Mouse (Mus musculus) embryo, embryonic 11.5 days (tissue): ENCODE measurements at regions not wholly inside any gene's neighbourhood (a gene's known extent, or its start where the extent isn't known, plus 50 kb on each side); places are given as distances from the start of the nearest gene placed in this dataset.
A peak's percentile ranks its signal among the peaks of the same experiment; 100 is the strongest.

Experiments used
- DNase-seq: peaks from one replicate; pipeline ENCODE4 v3.0.0-alpha.2; 2012; ENCODE audit warnings: low read depth, low spot score

GRCm38 (mm10) chr13:58495390-58496073, 92.4 kb upstream of the Hnrnpk start:
- DNase-seq = no peak

DNA sequence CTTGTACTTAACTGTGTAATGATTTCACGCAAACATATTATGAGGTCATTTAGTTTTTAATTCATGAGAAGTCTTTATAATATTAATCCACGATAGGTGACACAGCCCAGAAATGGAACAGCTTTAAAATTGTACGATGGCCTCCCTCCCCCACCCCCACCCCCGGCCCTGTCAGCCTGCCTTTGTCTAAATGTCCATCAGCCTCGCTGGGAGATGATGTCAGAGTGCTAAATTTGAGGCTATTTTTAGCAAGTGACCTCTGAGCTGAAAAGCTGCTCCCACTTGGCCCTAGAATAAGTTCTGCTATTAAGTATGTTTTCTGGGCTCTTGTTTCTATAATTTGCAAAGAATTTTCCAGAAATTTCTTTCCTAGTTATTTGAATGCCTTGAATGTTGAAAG, 91.6 kb upstream of the Hnrnpk start:
- no peak for DNase-seq

DNA sequence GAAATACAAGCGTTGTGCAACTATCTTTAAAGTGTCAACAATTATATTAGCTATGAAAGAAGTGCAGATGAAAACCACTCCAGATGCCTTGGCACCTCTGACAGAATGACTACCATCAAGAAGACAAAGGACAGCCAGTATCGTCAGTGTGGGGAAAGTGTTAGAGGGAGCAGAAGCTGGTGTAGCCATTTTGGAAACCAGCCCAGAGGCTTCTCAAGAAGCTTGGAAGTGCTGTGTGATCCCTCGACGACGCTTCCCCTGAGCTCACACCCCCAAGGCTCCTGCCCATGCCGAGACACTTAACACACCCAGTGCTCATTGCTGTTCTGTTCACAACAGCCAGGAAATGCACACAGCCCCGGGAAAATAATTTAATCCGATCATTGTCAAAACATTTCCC, 87.7 kb upstream of the Hnrnpk start:
- DNase-seq = no peak

DNA sequence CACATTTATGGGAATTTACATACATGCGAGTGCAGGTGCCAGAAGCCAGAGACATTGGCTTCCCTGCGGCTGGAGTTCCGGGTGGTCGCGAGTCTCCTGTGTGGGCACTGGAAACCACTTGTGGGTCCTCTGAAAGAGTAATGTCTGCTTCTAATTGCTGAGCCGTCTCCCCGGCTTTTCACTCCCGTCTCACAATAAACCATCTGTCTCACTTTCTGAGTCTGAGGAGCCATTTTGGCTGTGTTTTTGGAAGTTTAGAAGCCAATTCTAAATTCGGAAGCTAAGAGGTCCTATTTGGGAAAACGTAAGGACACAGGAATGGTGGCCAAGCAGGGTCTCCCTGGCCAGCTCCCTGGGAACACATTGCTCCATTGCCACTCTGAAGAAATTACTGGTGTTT, 81.9 kb upstream of the Hnrnpk start:
- no peak for DNase-seq

GRCm38 (mm10) chr13:58482701-58483100, 79.6 kb upstream of the Hnrnpk start:
- no peak for DNase-seq

DNA sequence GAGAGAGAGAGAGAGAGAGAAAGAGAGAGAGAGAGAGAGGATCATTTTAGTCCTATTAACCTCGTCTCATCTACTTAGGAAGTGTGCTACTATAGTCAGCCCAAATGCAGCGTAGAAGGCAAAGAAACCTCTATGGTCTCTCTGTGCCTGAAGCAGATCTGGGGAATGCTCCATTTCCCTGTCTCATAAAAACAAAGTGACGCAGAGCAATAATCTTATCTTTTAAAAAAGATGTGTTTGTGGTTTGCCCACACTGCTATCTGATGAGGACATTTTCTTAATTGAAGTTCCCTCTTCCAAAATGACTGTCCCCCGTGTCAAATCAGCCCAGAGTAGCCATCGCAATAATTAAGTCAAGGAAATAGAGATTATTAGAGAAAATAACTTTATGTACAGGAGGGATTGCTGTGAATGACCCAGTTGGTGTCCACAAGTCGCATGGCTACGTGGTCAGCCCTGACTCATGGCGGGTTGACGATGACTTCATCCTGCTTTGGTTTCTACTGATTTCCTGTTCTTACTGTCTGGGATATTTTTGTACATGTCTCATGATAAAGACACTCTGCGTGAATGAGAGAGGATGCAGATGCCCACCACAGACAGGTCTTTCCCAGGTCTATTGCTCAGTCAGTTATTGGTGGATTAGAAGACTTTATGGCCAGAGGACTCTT, 77.9 kb upstream of the Hnrnpk start:
- no peak for DNase-seq

DNA sequence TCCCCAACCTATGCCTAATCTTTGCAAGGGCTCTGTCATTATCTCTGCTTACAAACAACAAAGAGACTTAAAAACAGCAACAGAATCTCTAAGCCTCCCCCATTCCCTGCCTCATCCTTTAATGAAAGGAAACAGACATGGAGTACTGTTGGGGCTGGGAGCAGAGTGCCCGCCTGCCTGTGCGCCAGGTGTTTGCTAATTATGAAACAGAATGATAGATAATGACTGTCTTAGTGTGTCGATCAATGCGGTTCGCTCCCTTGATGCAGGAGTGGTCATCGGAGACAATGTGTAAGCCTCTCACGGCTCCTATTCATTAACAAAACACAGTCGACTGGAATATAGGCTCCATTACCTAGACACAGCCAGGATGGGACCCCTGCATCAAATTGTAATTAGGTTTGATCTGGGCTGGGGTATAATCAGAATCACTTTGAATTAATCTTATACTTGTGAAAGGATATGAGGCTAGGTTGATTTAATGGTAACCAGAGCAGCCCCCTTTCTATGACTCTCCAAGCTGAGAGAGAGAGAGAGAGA, 77.3 kb upstream of the Hnrnpk start:
- no peak for DNase-seq

GRCm38 (mm10) chr13:58478438-58478837, 75.3 kb upstream of the Hnrnpk start:
- no peak for DNase-seq

DNA sequence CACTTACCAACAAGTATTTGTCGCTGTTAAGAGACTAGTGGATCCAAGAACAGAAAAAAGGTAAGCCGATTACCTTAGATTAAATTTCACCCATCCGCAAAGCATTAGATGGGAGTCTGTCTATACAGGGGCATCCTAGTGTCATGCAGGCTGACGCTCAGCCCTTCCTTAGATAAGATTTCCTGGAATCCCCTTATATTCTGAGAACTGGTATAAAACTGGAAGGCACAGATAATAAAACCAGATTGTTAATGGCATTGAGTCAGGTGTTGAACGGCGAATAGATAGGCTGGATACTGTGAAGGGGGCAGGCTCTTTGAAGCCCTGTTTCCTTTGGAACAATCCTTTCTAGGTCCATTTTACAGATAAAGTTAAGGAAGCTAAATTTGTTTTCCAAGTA, 74.1 kb upstream of the Hnrnpk start:
- DNase-seq = no peak

- DNase-seq = no peak
Observed at GRCm38 (mm10) chr13:58476033-58476830, 73.1 kb upstream of the Hnrnpk start.

- no peak for DNase-seq
Observed at GRCm38 (mm10) chr13:58475495-58475894, 72.4 kb upstream of the Hnrnpk start.

DNA sequence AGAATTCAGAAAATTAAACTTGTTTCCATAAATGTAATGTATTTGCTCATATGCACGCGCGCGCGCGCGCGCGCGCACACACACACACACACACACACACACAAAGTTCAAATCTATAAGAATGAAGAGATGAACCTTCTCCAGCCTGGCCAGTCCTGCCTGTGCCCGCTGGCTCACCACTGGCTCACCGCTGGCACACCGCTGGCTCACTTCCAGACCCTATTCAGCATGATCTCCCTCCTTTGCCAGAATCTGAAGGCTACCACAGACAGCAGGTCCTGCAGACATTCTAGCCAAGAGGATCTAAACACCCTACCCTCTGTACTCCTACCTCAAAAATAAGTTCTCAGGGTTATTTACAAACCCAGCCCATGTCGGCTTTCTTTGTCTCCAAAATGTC, 69.3 kb upstream of the Hnrnpk start:
- no peak for DNase-seq

DNA sequence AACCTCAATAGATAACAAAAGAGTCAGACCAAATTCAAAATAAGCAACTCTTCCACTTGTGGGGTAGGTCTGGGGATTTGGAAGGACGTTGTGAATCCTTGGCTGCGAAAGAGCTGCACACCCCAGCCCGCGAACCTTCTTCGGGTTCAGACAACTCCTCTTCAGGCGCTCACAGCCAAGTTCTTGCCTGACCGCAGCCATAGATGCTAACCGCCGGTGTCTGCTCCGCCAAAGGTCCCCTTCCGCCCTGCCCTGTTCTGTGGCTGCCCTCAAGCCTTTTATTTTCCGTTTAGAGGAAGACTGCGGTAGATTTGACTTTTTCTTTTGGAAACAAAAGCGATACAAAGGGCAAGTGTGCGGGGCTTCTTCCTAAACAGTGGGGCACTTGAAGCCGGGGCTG, 68.6 kb upstream of the Hnrnpk start:
- DNase-seq = no peak

DNA sequence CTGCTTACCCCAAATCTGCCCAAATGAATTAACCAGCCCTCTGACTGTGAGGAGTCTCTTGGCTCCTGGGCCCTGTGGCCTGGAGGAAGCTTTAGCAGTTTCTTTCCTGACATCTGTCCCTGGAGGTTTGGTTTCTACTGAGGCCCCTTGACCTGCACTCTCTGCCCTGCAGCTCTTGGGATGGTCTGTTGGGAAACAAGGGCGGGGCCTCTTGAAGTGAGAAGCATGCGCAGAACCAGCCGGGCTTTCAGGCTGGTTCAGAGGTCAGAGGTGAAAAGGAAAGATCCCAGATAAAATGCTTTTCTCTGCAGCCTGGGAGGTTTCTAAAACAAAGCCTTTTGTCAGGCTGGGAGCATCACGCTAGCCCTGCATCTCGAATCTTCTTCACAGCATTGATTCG, 66.6 kb upstream of the Hnrnpk start:
- peak; percentile 26 for DNase-seq

GRCm38 (mm10) chr13:58467097-58467642, 64.0 kb upstream of the Hnrnpk start:
- no peak for DNase-seq

DNA sequence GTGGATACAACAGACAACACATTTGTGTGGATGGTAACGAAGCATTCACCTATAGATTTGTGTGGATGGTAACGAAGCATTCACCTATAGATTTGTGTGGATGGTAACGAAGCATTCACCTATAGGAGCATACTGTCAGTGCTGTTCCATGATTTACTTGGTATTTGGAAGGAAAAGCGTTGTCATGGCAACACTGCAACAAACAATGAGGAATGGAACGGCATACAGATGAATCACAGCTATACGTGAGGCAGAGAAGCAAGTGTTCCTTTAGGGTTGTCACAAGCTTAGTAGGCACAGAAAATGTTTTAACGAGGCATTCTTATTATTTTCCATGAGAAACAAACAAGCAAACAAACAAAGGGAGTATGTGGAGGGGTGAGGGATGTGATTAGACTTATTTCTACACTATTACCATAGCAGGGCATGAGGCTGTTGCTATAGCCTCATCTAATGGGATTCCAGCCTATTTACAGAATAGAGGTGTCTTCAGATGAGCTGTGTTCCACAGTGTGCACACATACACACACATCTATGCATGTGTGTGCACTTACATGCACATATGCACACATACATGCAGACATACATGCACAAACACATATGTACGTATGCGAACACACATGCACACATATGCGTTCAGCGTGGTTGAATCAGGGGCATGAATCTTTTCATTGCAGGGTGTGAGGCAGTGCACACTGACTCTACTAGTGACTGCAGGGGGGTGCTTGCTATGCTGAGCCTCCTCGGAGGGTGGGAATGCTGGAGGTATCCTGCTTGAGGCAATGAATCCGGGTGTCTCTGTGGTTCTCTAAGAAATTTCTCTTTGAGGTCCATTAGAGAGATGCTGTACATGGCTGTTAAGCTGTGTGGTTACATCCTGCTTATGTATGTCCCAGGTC, 62.3 kb upstream of the Hnrnpk start:
- DNase-seq = no peak
